Mouse (Mus musculus) thymus, postnatal 0 days (tissue): ENCODE results near the gene Gzma. TPM values are rescaled to one million over a fixed set of nuclear protein-coding genes. Genes with fewer than 3 reads are reported as not detected.
A peak's percentile ranks its signal among the peaks of the same experiment; 100 is the strongest.

Source experiments
- DNase-seq: peaks from one replicate; pipeline ENCODE4 v3.0.0-alpha.2; 2015; ENCODE audit warnings: low spot score
- polyA plus RNA-seq: library from polyadenylated mRNA; unstranded; fragments of >200 nt; fragmentation: Nextera tagmentation; extraction: Ambion mirVana; gene quantifications from 2 replicates; pipeline ENCODE4 v1.2.1, GENCODE M21; 2015

Gene Gzma
- 334 and 382 TPM in 2 replicates for polyA plus RNA-seq

- DNase-seq: peak; percentile 79
Observed at GRCm38 (mm10) chr13:113100879-113101278, at the start of gene Gzma. TSS of gene Gzma (minus strand) at chr13:113100981.

- no peak for DNase-seq
Observed at GRCm38 (mm10) chr13:113139597-113139996, 38.8 kb upstream of the Gzma start.

GRCm38 (mm10) chr13:113129974-113130373, 29.2 kb upstream of the Gzma start:
- DNase-seq: no peak

- DNase-seq: no peak
Observed at GRCm38 (mm10) chr13:113121326-113121725, 20.5 kb upstream of the Gzma start.

- peak; percentile 25 for DNase-seq
Observed at GRCm38 (mm10) chr13:113120324-113121237, 19.8 kb upstream of the Gzma start.

GRCm38 (mm10) chr13:113118977-113119376, 18.2 kb upstream of the Gzma start:
- no peak for DNase-seq

GRCm38 (mm10) chr13:113104759-113105158, 4.0 kb upstream of the Gzma start:
- DNase-seq: no peak

GRCm38 (mm10) chr13:113101804-113102203, 1.0 kb upstream of the Gzma start:
- DNase-seq: peak; percentile 41

GRCm38 (mm10) chr13:113098406-113098805, 2.4 kb downstream of the Gzma start:
- DNase-seq: no peak

GRCm38 (mm10) chr13:113097011-113097410, 3.8 kb downstream of the Gzma start:
- no peak for DNase-seq

GRCm38 (mm10) chr13:113094618-113095017, 6.2 kb downstream of the Gzma start:
- no peak for DNase-seq

GRCm38 (mm10) chr13:113090489-113090888, 10.3 kb downstream of the Gzma start:
- DNase-seq: no peak

- DNase-seq: peak; percentile 44
Observed at GRCm38 (mm10) chr13:113087226-113088017, 13.4 kb downstream of the Gzma start.

- DNase-seq: no peak
Observed at GRCm38 (mm10) chr13:113084732-113085131, 16.0 kb downstream of the Gzma start.

- DNase-seq: no peak
Observed at GRCm38 (mm10) chr13:113082101-113082500, 18.7 kb downstream of the Gzma start.

- DNase-seq: no peak
Observed at GRCm38 (mm10) chr13:113079021-113079420, 21.8 kb downstream of the Gzma start.

- no peak for DNase-seq
Observed at GRCm38 (mm10) chr13:113064542-113064941, 36.2 kb downstream of the Gzma start.

GRCm38 (mm10) chr13:113061746-113062145, 39.0 kb downstream of the Gzma start:
- DNase-seq: no peak

GRCm38 (mm10) chr13:113055826-113056225, 45.0 kb downstream of the Gzma start:
- peak; percentile 21 for DNase-seq

GRCm38 (mm10) chr13:113054230-113054629, 46.6 kb downstream of the Gzma start:
- peak; percentile 58 for DNase-seq

GRCm38 (mm10) chr13:113047647-113048046, 53.1 kb downstream of the Gzma start:
- DNase-seq: no peak

- DNase-seq: no peak
Observed at GRCm38 (mm10) chr13:113047018-113047417, 53.8 kb downstream of the Gzma start.
